Mouse (Mus musculus) erythroblast, embryonic 14.5 days (primary cell): ENCODE results near the gene Usp16.

Source experiments
- GATA1 ChIP-seq: IDR thresholded peaks from 2 replicates; pipeline ENCODE4 v1.6.1; 2012; ENCODE audit warnings: low read length, inconsistent platforms, mixed read lengths
- TAL1 ChIP-seq: IDR thresholded peaks from 3 replicates; pipeline ENCODE4 v1.6.1; 2012; ENCODE audit warnings: low read length, inconsistent platforms, mixed read lengths

DNA sequence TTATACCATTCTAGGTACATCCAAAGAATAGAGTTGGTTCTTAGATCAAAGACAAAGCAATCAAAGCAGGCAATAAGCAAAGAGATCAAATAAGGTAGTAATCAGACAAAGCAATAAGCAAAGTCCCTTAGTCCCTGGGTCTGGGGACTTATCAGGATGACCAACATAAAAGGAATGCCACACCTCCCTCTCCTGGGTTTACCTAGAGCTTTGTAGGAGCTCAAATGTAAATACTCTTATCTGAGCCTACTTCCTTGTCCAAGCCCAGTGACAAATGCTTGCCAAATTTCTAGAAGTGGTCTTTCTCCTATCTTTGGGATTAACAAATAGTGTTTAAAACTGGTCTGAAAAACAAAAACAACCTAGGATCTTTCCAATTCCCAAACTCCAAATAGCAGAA lies 11.3 kb upstream of the Usp16 start:
- TF ChIP-seq GATA1 (no peak), TAL1 (no peak)
